Mouse (Mus musculus): ENCODE results near the gene Tom1l2. TPM values are rescaled to one million over a fixed set of nuclear protein-coding genes. Genes with fewer than 3 reads are reported as not detected.

The Tom1l2 gene
- total RNA-seq, 2 experiments from 2014 or later: 63.0 to 80.7 TPM

DNA sequence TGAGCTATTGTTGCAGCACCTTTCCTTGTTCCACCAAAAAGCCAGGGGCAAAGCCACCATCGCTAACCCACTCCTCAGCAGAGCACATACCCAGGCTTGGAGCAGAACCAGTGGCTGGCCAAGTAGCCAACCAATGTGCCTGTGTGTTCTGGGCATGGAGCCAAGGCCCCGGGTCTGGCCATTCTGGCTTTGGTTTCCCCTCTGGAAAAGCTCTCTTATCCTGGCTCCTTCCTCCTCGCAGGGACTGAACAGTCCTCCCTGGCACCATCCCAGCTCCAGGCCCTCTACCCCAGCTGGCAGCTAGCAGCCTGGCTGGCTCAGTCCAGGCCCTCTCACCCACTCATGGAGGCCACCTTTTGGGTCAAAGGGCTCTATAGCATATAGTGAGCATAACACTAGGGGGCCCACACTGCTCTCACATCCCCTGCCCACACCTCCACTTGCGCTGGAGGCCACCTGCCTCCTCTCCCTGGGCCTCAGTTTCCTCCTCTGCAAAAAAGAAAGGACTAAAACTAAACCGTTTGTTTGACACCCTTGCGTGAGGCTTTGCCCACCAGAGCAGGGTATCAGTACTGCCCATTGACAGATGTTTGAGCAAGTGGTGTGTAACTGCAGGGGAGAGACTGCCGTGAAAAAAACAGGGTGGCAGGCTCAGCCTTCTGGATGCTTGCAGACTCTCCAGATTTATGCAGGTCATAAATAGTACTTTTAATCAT is 143.3 kb downstream of the Tom1l2 start:
- DNase-seq (ENCODE audit: low spot score in 2 of 2): peak; percentile 72 to 77

DNA sequence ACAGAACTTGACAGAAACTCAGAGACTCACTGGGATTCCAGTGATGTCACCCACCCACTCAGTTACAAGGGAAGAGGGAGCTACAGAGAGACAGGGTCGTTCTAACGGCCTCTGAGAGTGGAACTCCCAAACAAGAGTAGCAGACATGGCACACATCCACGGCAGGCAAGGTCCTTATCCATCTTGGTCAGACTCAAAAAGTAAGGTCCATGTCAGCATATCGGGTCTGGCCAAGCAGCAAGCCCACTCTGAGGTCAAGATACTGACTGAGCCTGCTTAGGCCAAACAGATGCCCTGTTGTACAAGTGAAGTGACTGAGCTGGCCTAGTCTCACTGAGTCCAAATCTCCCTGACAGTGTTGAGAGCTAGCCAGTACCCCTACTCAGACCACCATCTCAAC is 144.0 kb downstream of the Tom1l2 start:
- DNase-seq (ENCODE audit: low spot score in 2 of 2): no peak

DNA sequence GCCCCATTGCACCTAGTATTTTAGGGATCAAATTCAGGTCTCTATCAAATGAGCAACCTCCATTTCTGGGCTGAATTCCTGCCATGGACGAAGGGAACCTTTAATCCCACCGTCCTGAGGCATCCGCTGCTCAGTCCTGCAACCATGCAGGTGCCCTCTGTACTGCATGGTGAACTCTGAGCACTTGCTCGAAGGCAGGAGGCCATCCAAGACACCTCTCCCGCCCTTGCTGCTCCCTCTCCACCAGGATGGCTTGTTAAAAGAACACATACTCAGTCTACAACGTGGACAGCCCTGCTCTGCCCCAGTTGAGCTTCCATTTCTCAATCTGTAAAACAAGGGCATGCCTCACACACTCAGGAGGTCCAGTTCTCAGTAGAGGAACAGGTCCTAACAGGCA is 144.5 kb downstream of the Tom1l2 start:
- no peak for DNase-seq (ENCODE audit: low spot score in 2 of 2)

DNA sequence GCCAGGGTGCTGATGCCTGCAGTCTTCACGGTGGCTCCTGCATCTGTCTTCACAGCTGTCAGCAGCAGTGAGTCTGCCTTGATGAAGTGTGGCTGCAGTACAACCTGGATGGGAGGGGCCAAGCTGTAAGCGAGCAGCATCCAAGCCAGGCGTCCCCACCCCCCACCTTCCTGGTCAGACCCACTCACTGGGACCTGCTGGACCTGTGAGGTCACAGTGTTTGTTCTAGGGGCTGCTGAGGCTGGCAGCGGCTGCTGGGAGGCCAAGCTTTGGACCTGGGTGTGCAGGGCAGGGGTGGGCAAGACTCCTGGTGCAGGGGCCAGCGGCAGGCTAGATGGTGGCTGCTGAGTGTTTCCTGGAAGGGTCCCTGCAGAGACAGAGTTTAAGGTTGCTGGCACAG is 146.5 kb downstream of the Tom1l2 start:
- no peak for DNase-seq (ENCODE audit: low spot score in 2 of 2)

DNA sequence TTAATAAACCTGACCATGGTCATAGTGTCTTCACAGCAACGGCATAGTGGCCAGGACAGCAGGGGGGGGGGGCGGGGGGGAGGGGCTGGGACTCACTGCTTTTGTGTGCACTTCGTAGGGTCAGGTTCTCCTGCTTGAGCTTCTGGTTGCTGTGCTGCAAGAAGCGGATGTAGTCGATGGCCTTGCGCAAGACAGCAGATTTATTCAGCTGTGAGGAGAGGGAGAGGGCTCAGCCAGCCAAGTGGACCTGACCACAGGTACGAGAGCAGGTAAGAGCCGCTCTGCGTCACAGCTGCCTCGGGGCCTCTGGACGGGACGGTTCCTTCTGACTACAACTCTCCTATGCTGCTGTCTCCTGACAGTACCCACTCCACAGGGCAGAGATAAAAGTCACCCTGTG is 147.7 kb downstream of the Tom1l2 start:
- no peak for DNase-seq (ENCODE audit: low spot score in 2 of 2)

DNA sequence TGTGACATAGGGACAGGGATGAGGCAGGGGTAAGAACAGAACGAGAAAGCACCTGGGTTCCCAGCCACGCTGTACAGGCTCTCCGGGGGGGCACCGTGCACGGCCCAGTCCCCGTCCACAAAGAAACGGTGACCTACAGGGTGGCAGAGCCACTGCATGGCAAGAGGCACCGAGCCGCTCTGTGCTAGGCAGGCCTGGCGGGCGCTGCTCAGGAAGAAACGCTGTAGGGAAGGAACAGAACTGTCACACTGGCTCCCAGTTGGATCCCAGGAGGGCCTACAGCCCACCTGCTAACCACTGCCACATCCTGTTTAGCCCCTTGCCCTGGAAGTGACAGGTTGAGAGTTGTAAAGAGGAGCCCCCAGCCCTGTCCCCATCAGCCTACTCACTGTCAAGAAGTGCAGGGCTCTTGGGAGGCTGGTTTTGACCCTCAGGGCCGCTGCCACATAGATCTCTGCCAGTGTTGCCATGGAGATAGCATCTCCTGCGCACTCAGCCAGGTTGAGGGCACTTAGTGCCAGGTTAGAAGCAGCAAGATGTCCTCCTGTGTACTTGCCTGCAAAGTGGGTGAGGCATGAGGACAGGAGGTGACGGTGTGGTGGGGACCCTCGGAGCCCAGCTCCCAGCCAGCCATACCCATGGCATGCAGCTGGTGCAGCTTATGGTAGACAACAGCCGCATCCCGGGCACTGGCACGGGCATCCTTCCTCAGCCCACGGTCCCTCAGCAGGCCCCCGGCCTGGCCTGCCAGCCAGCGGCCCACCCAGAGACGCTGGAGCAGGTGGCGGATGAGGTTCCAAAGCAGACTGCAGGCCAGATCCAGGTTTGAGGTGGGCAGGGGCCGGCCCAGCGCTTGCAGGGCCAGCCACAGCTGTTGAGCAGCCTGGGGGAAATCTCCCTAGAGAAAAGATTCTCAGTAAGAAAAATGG is 149.7 kb downstream of the Tom1l2 start:
- no peak for DNase-seq (ENCODE audit: low spot score in 2 of 2)

DNA sequence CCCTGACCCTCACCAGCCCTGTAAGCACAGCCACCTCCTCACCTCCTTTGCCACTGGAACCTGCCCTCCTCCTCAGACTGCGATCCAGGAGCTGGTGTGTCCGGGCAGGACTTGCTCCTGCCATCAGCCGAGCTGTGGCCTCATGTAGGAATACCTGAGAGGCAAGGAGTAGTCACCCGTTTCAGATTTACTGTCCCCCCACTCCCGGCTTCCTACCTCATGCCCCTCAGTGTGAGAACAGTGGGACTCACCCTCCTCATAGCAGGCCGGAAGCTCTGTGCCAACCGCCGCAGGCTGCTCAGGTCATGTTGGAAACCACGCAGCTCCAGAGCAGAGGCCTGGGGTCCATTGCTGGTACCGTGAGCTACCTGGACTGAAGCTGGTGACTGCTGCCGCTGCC is 152.3 kb downstream of the Tom1l2 start:
- no peak for DNase-seq (ENCODE audit: low spot score in 2 of 2)

DNA sequence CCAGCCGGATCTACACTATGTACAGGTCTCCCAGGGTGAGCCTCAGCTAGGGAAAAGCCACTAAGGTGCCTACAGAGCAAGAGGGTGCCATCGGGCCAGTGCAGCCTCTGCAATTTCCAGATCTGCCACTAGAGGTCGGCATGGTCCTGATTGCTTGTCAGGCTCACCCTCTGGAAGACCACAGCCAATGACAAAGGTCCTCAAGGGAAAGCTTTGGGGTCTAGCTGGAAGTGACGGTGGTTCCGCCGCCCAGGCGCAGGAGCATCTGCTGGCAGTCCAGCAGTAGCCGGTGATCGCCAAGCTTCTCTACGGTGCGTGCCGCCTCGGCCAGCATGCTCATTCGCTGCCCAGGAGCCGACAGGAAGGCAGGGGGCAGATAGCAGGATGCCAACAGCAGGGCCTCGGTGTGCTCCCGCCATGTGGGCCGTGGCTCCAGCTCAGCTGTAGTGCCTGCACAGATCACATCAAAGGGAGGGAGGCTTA is 153.0 kb downstream of the Tom1l2 start:
- peak; percentile 93 for DNase-seq (ENCODE audit: low spot score in 2 of 2)

DNA sequence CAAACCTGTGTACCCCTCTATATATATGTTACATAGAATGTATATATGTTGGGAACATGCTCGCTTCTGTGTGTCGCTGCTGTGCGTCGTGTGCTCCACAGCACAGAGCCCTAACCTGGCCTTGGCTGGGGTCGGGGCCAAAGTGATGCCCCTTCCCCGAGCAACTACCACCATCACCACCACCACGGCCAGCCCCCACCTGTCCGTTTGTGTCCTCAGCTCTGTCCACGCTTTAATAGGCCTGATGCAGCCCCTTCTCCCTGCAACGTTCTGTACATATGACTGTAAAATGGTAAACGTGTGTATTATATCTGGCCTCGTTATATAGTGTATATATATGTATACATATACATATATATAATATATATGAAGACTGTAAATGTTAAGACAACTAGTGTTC is 154.1 kb downstream of the Tom1l2 start:
- no peak for DNase-seq (ENCODE audit: low spot score in 2 of 2)

DNA sequence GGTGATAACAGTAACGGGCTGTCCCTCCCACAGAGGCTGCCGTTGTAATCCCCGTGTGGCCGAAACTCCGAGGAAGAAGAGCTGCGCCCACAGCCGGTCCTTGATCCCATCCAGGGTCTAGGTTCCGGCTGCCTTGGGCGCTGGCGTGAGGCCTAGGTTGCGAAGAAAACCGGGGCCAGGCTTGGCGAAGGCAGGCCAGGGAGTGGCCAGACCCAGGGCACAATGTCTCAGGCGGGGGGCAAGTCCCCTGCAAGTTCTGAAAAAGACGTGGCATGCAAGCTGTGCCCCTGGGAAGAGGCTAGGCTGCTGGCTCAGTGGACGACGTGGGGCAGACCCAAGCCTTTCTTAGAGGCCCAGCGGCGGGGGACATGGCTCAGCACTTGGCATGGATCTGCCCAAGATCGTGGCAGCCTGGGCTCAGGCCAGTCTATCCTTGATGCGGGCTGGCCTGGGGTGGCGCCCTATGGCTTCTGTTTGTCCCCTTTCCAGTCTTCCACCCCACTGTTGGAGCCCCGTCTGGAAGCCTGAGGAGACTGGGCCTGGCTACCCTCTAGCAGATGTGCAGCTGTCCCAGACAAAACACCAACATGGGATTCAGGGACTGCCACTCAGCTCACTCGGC is 154.6 kb downstream of the Tom1l2 start:
- DNase-seq (ENCODE audit: low spot score in 2 of 2): no peak

DNA sequence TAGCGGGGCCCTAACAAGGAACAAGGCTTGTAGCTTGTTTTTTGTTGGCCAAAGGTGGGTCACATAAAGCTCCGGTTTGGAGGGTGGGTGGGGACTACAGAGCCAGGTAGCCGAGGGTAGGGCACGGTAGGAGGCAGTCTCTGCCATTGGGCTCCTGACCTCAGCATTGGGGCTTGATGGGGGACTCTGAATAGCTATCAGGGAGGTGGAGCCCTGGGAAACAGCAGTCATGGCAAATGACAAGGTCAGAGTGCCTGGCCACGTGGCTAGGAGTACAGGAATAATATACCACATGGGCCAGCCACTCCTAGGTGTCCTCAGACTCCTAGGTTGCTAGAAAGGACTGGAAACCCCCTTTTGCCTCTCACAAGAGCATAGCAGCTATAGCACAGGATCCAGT is 156.4 kb downstream of the Tom1l2 start:
- DNase-seq (ENCODE audit: low spot score in 2 of 2): no peak

DNA sequence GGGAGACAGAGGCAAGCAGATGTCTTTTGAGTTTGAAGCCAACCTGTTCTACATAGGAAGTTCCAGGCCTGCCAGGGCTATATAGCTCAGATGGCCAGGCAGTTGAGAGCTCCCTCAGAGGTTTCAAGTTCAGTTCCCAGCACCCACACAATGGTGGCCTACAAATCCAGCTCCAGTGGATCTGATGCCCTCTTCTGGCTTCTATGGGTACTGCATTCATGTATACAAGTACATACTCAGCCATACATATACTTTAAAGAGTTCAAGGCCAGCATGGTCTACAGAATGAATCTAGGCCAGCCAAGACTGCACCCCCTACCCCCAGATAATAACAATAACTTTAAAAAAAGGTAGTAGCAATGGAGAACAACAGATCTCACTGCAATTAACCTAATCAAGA is 157.6 kb downstream of the Tom1l2 start:
- DNase-seq (ENCODE audit: low spot score in 2 of 2): no peak

DNA sequence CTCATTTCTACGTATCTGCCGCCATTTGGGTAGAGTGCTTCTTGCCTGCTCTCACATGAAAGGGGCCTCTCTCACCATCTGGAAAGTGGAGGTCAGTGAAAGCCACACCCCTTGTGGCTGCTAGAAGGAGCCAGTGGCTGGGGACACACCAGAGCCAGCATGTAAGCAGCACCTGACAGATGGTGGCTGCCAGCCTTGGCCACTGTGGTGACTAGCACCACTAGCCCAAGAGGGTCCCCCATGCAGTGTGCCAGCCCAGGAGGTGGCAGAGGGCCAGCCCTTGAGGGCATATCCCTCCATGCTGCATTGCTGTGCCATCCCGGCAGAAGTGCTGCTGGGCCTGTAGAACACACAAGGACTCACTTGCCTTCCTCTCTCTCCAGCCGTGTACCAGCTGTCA is 159.1 kb downstream of the Tom1l2 start:
- no peak for DNase-seq (ENCODE audit: low spot score in 2 of 2)

DNA sequence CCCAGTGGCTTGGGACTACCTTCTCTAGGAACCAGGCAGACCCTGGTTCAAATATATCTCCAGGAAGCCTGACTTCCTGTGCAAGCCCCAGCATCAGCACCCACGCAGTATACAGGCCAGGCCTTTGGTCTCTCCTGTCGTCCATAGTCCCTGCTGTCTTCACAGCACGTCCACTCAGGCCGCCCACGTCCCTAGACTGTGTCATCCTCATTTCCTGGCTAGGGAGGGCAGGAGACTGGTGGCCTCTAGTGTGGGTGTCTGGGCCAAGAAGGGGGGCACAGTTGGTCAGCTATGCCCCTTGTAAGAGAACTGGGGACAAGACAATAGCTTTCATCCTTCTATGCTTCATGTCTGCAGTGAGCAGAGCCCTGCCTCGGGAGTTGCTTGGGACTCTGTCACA is 160.2 kb downstream of the Tom1l2 start:
- DNase-seq (ENCODE audit: low spot score in 2 of 2): no peak

DNA sequence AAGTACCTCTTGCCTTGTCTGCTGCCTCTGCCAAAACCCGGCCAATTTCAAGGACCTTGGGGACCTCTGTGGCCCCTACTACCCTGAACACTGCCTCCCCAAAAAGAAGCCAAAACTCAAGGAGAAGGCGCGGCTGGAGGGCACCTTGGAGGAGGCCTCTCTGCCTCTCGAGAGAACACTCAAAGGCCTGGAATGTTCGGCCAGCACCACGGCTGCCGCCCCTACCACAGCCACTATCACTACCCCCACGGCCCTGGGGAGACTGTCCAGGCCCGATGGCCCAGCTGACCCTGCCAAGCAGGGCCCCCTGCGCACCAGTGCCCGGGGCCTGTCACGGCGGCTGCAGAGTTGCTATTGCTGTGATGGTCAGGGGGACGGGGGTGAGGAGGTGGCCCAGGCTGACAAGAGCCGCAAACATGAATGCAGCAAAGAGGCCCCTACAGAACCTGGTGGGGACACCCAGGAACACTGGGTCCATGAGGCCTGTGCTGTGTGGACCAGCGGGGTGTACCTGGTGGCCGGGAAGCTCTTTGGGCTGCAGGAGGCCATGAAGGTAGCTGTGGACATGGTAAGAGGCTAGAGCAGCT is 162.6 kb downstream of the Tom1l2 start:
- no peak for DNase-seq (ENCODE audit: low spot score in 2 of 2)

DNA sequence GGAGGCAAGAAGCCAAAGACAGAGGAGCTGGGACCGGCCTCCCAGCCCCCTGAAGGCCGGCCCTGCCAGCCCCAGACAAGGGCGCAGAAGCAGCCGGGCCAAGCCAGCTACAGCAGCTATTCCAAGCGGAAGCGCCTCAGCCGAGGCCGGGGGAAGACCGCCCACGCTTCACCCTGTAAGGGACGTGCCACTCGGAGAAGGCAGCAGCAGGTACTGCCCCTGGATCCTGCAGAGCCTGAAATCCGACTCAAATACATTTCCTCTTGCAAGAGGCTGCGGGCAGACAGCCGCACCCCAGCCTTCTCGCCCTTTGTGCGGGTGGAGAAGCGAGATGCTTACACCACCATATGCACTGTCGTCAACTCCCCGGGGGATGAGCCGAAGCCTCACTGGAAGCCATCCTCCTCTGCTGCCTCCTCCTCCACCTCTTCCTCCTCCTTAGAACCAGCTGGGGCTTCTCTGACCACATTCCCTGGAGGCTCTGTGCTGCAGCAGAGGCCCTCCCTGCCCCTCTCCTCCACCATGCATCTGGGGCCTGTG is 163.1 kb downstream of the Tom1l2 start:
- DNase-seq (ENCODE audit: low spot score in 2 of 2): no peak

DNA sequence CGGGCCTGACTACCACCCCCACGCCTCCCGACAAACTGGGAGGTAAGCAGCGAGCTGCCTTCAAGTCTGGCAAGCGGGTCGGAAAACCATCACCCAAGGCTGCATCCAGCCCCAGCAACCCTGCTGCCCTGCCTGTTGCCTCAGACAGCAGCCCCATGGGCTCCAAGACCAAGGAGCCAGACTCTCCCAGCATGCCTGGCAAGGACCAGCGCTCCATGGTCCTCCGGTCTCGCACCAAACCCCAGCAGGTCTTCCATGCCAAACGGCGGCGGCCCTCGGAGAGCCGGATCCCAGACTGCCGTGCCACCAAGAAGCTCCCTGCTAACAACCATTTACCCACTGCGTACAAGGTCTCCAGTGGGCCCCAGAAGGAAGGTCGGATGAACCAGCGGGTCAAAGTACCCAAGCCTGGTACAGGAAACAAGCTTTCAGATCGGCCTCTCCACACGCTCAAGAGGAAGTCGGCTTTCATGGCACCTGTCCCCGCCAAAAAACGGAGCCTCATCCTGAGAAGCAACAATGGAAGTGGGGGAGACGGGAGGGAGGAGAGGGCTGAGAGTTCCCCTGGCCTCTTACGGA is 164.3 kb downstream of the Tom1l2 start:
- DNase-seq (ENCODE audit: low spot score in 2 of 2): no peak

DNA sequence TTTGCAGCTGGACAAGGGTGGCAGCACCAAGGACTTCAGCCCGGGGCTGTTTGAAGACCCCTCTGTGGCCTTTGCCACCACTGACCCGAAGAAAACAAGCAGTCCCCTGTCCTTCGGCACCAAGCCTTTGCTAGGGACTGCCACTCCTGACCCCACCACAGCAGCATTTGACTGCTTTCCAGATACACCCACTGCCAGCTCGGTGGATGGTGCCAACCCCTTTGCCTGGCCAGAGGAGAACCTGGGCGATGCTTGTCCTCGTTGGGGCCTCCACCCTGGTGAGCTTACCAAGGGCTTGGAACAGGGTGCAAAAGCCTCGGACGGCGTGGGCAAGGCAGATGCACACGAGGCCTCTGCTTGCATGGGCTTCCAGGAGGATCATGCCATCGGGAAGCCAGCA is 165.6 kb downstream of the Tom1l2 start:
- no peak for DNase-seq (ENCODE audit: low spot score in 2 of 2)

DNA sequence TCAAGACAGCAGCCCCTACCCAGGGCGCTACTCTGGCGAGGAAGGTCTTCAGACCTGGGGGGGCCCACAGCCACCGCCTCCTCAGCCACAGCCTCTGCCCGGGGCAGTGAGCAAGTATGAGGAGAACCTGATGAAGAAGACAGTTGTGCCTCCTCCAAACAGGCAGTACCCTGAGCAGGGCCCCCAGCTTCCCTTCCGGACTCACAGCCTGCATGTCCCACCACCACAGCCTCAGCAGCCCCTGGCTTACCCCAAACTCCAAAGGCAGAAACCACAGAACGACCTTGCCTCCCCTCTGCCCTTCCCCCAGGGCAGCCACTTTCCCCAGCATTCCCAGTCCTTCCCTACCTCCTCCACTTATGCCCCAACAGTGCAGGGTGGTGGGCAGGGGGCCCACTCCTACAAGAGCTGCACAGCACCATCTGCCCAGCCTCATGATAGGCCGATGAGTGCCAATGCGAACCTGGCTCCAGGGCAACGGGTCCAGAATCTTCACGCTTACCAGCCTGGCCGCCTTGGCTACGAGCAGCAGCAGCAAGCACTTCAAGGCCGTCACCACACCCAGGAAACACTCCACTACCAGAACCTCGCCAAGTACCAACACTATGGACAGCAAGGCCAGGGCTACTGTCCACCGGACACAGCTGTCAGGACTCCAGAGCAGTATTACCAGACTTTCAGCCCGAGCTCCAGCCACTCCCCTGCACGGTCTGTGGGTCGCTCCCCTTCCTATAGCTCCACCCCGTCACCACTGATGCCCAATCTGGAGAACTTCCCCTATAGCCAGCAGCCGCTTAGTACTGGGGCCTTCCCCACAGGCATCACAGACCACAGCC is 167.1 kb downstream of the Tom1l2 start:
- DNase-seq (ENCODE audit: low spot score in 2 of 2): no peak

All from adrenal gland, adult 18-20 months (tissue).